Mouse (Mus musculus) E14TG2a.4 (cell line): ENCODE results near the gene Cdc16.

Experiments used
- CTCF ChIP-seq: conservative IDR thresholded peaks from 2 replicates; pipeline ENCODE4 v1.5.1; 2014; ENCODE audit warnings: low read length
- NANOG ChIP-seq: IDR thresholded peaks from 2 replicates; pipeline ENCODE4 v1.6.1; 2014; ENCODE audit warnings: borderline replicate concordance, low read length, mixed read lengths
- POU5F1 ChIP-seq: IDR thresholded peaks from 2 replicates; pipeline ENCODE4 v1.6.1; 2014; ENCODE audit warnings: low read length, borderline replicate concordance

DNA sequence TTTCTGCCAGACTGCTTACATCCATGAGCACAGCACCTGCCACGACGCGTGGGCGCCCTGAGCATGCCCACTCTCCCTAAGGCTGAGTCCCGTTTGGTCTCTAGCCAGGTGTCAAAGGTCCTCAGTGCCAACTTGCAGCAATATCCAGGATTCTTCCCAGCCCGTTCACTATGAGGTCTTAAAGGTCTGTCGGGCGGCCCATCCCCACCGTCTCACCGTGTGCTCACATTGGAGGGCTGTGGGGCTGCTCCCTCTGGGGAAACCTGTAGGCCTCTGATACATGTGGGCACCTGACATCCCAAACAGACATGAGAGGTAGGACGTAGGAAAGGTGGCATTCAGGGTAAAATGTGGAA is 36.2 kb downstream of the Cdc16 start:
- TF ChIP-seq CTCF = no peak
- no peak for TF ChIP-seq NANOG
- no peak for TF ChIP-seq POU5F1
